Mouse (Mus musculus): ENCODE measurements around the gene Galnt15.
"Not testable (repeated sequence)": the region's sequence is repeated elsewhere in the genome, so short reads cannot be mapped to it uniquely, and the experiment has no call there.

Gene Galnt15

DNA sequence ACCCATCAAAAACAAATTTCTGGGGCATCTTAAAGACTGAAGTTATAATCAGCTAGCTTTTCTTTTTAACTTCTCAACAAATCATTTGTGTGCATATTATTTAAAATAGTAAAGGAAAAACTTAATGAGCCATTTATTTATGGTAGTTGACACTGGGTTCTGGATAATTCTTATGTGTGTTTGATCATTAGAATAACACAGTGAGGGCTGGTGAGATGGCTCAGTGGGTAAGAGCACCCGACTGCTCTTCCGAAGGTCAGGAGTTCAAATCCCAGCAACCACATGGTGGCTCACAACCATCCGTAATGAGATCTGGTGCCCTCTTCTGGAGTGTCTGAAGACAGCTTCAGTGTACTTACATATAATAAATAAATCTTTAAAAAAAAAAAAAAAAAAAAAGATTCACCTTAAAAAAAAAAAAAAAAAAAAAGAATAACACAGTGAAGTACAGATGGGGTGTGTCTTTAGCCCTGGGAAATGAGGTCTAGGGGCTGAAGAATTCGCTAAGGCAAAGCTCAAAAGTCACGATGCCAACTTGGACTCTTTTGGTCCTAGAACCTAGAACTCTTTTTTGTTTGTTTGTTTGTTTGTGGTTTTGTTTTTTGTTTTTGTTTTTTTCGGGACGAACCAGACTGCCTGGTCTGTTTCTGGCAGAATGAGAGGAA is 58.9 kb downstream of the Galnt15 start:
- not testable (repeated sequence) for DNase-seq (ENCODE audit: low spot score in 2 of 2)

DNA sequence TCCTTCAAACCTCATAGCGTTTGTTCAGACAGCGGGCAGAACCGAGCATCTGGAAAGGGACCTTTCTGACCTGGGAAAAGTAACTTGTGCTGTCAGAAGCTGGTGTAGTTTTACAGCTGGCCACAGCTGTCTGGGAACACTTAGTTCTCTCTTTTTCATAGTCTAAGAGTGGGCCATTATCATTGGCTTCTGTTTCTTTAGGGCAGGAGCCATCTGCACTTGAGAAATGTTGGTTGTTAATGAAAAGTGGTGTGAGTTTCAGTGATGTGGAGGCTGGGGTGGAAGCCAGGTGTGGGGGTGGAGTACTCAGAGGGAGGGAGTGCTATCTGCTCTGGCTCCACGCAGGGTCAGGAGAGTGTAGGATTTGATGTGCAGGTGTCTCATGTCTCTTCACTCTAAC is 62.3 kb downstream of the Galnt15 start:
- DNase-seq (ENCODE audit: low spot score in 2 of 2) = no peak

DNA sequence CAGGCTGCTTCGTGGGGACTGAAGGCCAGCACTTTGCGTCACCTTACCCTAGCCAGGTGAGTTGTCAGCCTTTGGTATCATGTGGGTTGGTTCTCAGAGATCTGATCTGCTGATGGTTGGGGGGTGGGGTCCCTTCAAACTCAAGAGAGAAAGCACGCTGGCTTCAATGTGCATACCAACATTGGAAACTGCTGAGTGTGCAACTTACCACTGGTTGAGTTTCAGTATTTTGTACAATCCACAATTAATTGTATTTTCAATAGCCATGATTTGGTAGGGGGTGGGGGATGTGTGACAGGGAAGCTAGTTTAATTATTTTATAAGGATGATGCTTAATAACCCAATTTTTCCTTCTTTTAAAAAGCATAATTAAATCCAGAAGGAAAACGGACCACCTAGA is 62.9 kb downstream of the Galnt15 start:
- DNase-seq (ENCODE audit: low spot score in 2 of 2) = no peak

DNA sequence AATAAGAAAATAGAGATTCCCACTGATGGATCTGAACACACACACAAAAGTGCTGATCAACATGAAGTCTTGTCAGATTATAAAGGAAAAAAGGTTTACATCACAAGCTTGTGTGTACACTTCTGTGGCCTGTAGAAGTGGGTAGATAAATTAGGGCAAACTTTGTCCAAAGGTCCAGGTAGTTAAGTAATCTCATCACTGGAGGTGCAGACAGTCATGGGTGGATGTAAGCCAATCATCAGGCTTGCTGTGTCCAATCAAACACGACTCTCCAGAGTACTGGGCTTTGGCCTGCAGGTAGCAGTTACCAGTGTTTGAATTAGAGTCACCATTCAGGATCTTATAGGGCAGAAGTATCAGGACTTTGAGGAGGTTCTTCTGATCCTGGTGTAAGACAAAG is 64.2 kb downstream of the Galnt15 start:
- DNase-seq (ENCODE audit: low spot score in 2 of 2) = no peak

DNA sequence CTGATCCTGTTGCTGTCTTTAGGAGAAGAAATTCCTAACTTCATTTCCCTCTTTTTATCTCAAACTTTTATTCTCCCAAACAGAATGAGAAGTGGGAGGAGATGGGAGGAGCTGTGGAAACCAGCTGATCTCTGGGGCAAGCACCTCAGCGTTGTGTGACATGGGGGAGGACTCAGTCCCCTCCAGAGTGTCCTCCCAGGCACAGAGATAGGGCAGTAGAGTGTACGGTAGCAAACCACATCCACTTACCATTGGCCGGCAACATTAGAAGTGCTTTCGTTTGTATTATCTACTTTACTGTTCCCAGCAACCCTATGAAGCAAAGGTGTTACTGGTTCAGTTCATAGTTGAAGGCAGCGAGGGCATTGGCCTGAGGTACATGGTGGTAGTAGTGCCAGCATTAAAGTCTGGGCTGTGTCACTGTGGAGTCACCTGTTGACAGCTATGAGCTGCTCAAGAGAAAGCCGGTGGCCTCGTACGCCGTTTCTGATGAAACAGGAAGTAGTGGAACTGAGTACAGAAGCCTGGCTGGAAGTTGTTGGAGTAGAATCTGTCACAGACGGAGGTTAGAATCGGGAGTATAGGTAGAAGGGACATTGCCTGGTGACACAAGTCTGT is 64.8 kb downstream of the Galnt15 start:
- no peak for DNase-seq (ENCODE audit: low spot score in 2 of 2)

DNA sequence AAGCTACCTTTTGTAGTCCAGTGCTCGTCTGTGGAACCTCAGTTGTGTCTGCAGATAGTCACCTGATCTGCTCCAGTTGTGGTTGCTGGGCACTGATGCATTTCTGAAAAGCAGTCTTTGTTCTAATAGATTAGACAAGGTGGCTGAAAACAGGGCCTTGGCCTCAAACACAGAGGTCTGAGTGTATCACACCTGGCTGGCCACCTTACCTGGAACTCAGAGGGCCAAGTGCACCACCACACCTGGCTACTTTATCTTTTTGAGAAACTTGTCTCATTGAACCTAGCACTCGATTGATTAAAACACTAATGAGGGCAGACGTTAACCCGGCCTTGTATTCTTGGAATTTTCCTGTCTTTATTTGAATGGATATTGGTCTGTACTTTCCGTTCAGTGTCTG is 66.9 kb downstream of the Galnt15 start:
- DNase-seq (ENCODE audit: low spot score in 2 of 2) = no peak

DNA sequence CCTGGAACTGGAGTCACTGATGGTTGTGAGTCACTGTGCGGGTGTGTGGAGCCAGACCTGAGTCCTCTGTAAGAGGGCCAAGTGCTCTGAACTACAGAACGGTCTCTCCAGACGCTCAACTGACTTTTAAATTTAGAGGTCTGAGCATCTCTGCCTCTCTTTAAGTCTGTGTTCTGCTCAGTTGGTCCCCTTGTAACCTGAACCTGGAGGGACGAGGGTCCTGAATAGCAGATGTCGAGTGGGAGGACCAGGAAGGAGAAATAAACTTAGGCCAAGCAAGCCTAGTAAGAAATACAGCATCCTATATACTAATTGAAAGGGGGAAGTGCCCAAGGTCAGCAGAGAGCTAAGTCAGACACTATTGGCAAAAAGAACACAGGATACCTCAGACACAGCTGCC is 68.0 kb downstream of the Galnt15 start:
- no peak for DNase-seq (ENCODE audit: low spot score in 2 of 2)

DNA sequence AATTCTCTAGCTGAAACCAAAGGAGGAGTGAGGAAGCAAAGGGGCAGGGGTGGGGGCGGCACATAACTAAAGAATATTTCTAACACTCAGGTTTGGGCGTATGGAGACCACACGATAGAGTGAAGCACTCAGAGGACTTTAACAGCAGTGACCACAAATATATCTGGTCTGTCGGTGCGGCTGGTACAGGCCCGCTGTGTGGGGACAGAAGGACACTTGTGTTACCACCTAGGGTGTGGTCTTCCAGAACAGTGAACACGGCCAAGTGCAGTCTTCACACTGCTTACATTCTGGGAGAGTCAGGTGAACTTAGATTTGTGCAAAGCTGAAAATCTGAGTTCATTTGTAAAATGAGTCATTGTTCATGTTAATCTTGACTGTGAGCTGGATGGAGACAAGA is 68.9 kb downstream of the Galnt15 start:
- no peak for DNase-seq (ENCODE audit: low spot score in 2 of 2)

DNA sequence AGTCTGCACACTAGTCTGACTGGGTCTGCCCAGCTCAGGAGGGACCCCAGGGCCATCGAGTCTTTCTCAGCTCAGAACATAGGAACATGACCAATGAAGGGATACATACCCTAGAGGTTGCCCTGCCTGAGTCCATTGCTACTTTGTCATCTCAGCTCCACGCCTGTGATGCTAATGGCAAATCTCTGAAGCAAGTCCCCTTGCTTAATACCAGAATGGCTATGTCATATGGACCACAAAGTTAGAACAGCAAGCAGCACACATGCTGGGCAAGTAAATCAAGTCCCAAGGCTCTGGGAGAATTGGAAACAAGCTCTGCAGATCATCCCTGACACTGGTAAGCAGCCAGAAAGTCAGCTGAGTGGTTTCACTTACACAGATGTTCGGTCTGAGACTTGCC is 70.2 kb downstream of the Galnt15 start:
- DNase-seq (ENCODE audit: low spot score in 2 of 2) = no peak

DNA sequence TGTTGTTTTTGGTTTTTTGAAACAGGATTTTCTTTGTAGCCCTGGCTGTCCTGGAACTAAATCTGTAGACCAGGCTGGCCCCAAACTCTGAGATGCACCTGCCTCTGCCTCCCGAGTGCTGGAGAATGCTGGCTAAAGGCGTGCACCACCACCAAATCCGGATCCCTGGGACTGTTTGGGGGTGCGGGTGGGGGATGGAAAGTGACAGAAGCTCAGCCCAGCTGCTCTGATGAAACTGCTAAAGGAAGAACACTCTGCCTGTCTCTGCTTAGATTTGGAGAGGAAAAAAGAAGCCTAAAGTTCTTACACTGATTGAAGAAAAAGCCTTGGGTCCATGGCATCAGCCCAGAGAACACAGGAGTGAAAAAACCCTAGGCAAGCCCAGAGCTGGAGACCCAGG is 74.8 kb downstream of the Galnt15 start:
- DNase-seq (ENCODE audit: low spot score in 2 of 2) = no peak

DNA sequence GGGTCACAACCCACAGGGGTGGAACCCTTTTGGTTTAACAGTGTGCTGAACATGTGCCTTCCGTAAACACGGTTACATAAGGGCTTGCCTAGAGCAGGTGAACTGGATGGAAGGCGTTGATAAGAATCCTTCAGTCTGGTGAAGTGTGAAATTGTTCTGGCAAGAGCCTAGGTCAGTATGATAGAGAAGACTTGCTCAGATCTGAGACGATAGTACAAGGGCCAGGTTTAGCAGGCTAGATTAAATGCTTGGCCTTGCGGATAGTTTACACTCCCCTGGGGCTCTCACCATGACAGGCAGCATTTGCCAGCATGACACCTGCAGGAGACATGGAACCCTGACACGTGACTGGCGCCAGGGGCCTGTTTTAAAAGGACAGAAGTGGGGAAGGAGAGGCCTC is 76.9 kb downstream of the Galnt15 start:
- DNase-seq (ENCODE audit: low spot score in 2 of 2) = no peak

DNA sequence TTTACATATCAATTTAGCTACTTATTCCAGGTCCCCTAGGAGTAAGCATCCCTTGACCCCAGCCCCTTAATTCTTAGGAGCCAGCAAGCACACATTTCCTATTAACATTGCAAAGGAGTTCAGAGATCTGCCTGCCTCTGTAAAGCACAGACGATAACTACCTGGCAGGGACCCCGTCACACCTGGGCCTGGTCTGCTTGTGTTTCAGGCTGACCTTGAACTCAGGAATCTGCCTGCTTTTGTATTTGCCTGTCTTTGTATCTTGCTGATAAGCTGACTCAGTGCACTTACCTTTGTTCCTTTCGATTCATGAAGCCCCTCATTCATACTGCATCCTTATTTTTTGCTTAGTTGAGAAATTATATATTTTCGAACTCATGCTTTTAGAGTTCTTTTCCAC is 78.1 kb downstream of the Galnt15 start:
- DNase-seq (ENCODE audit: low spot score in 2 of 2) = no peak
